Mouse (Mus musculus): ENCODE measurements around the gene Ergic2. TPM values are rescaled to one million over a fixed set of nuclear protein-coding genes. Genes with fewer than 3 reads are reported as not detected.
A peak's percentile ranks its signal among the peaks of the same experiment; 100 is the strongest.

Ergic2 gene
- 209 and 213 TPM in 2 replicates for polyA plus RNA-seq (2014; fragmentation: Nextera tagmentation; extraction: Ambion mirVana)

DNA sequence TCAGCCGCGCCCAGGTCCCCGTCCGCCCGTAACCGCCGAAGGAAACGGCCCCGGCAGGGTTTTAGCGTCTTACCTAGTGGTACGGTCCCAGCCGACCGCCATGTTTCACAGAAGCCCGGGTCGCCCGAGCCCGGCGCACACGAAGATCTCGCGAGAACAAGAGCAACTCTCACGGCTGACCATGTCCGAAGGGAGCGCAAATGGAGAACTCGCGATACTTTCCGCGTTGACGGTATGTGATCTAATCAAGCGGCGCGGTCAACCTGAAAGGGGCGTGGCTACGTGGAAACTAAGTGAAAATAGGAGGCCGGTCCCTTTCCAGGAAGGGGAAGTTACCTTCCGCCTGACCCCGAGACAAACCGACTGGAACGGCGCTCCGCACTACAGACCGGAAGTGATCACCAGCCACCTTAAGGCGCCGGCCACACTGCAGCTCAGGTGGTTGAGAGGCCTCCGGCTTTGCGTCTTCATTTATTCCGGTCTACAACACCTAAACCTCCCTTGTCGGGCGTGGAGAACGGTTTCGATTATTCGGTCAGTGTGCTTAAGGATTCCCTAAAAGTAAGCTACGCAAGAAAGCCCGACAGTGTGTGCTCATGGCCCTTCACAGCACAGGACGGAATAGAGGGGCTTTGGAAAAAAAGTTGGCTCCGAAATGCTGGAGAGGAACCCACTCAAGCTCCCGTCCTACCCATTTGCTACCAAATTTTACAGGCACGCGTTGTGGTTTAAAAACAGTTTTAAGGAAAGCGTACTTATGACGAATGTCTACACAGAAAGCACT, at the start of gene Ergic2:
Gene Ergic2, minus strand, starts transcription at position 478 of the 784 bp plus-strand sequence.
- under 1% methylated on average over 61 of the region's 61 CpGs for WGBS
- Histone ChIP-seq H3K4me1 (ENCODE audit: control insufficient read depth, insufficient read depth, low read length) (peaks cover 18% of the 10 kb centered on the region), H3K27ac (replicated peaks; ENCODE audit: low read depth, low read length) (peak within 1 kb of the TSS; percentile 89), H3K4me3 (replicated peaks; ENCODE audit: low read depth, low read length) (peak within 1 kb of the TSS; percentile 97), H3K27me3 (ENCODE audit: control insufficient read depth, insufficient read depth, low read length) (no peaks in the 10 kb centered on the region), H3K9me3 (ENCODE audit: control insufficient read depth, low read length) (no peaks in the 10 kb centered on the region), H3K36me3 (ENCODE audit: control insufficient read depth, insufficient read depth, low read length) (no peaks in the 10 kb centered on the region), H3K9ac (replicated peaks; ENCODE audit: low read length) (peak within 1 kb of the TSS; percentile 98), H3K4me2 (ENCODE audit: low read length) (peak within 1 kb of the TSS; percentile 81)
- ATAC-seq (ENCODE audit: low FRiP score, low TSS enrichment) (peak; percentile 99), DNase-seq (peak; percentile 100)

- 84% methylated on average over 6 of the region's 6 CpGs for WGBS
- ATAC-seq (ENCODE audit: low FRiP score, low TSS enrichment): peak; percentile 15; the same call in 1 of the 2 replicates
- no peaks in the 10 kb centered on the region for H3K36me3 ChIP-seq (ENCODE audit: control insufficient read depth, insufficient read depth, low read length)
- H3K9ac ChIP-seq (replicated peaks; ENCODE audit: low read length): no peak overlapping the region
- peak overlapping the region; percentile 49 for H3K27ac ChIP-seq (replicated peaks; ENCODE audit: low read depth, low read length)
- H3K4me1 ChIP-seq (ENCODE audit: control insufficient read depth, insufficient read depth, low read length): peaks cover 9% of the 10 kb centered on the region; the same call in 1 of the 2 replicates
- no peak overlapping the region for H3K4me2 ChIP-seq (ENCODE audit: low read length)
- no peak overlapping the region for H3K4me3 ChIP-seq (replicated peaks; ENCODE audit: low read depth, low read length)
- no peak for DNase-seq
- no peaks in the 10 kb centered on the region for H3K27me3 ChIP-seq (ENCODE audit: control insufficient read depth, insufficient read depth, low read length)
- H3K9me3 ChIP-seq (ENCODE audit: control insufficient read depth, low read length): no peaks in the 10 kb centered on the region
Measured at GRCm38 (mm10) chr6:148260729-148261101, 48.5 kb upstream of the Ergic2 start.

- peak; percentile 83 for ATAC-seq (ENCODE audit: low FRiP score, low TSS enrichment)
- no peak overlapping the region for H3K9ac ChIP-seq (replicated peaks; ENCODE audit: low read length)
- H3K36me3 ChIP-seq (ENCODE audit: control insufficient read depth, insufficient read depth, low read length): no peaks in the 10 kb centered on the region
- H3K27me3 ChIP-seq (ENCODE audit: control insufficient read depth, insufficient read depth, low read length): no peaks in the 10 kb centered on the region
- peak overlapping the region; percentile 49 for H3K27ac ChIP-seq (replicated peaks; ENCODE audit: low read depth, low read length)
- H3K4me3 ChIP-seq (replicated peaks; ENCODE audit: low read depth, low read length): no peak overlapping the region
- peaks cover 9% of the 10 kb centered on the region; the same call in 1 of the 2 replicates for H3K4me1 ChIP-seq (ENCODE audit: control insufficient read depth, insufficient read depth, low read length)
- H3K9me3 ChIP-seq (ENCODE audit: control insufficient read depth, low read length): no peaks in the 10 kb centered on the region
- peak; percentile 78 for DNase-seq
- 45% methylated on average over 4 of the region's 4 CpGs for WGBS
- no peak overlapping the region for H3K4me2 ChIP-seq (ENCODE audit: low read length)
Measured at GRCm38 (mm10) chr6:148259979-148260728, 48.0 kb upstream of the Ergic2 start.

- DNase-seq: no peak
- 76% methylated on average over 8 of the region's 8 CpGs for WGBS
- no peak overlapping the region for H3K4me2 ChIP-seq (ENCODE audit: low read length)
- no peaks in the 10 kb centered on the region for H3K27me3 ChIP-seq (ENCODE audit: control insufficient read depth, insufficient read depth, low read length)
- H3K27ac ChIP-seq (replicated peaks; ENCODE audit: low read depth, low read length): no peak overlapping the region
- no peaks in the 10 kb centered on the region for H3K9me3 ChIP-seq (ENCODE audit: control insufficient read depth, low read length)
- H3K4me1 ChIP-seq (ENCODE audit: control insufficient read depth, insufficient read depth, low read length): peaks cover 9% of the 10 kb centered on the region; the same call in 1 of the 2 replicates
- no peak for ATAC-seq (ENCODE audit: low FRiP score, low TSS enrichment)
- H3K36me3 ChIP-seq (ENCODE audit: control insufficient read depth, insufficient read depth, low read length): no peaks in the 10 kb centered on the region
- H3K9ac ChIP-seq (replicated peaks; ENCODE audit: low read length): no peak overlapping the region
- H3K4me3 ChIP-seq (replicated peaks; ENCODE audit: low read depth, low read length): no peak overlapping the region
Measured at GRCm38 (mm10) chr6:148259074-148259473, 46.9 kb upstream of the Ergic2 start.

DNA sequence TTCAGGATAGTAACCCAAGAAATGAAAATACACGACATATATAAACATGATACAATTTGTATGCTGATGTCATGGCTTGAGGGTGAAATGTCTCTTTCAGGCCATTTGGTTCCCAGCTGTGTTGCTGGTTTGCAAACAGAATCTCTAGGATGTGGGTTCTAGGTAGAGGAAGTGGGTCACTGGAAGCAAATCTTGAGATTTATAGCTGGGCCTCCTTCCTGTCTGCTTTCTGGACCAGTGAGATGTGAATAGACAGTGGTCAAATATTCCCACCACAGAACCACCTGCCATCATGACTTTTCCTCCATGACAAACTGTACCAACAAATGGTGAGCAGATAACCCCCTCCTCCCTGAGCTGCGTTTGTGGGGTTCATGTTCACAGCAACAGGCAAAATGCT, 45.6 kb upstream of the Ergic2 start:
- H3K4me2 ChIP-seq (ENCODE audit: low read length): no peak overlapping the region
- WGBS: 90% methylated on average over 2 of the region's 2 CpGs
- no peak overlapping the region for H3K9ac ChIP-seq (replicated peaks; ENCODE audit: low read length)
- no peaks in the 10 kb centered on the region for H3K9me3 ChIP-seq (ENCODE audit: control insufficient read depth, low read length)
- ATAC-seq (ENCODE audit: low FRiP score, low TSS enrichment) (no peak), DNase-seq (no peak)
- no peak overlapping the region for H3K4me3 ChIP-seq (replicated peaks; ENCODE audit: low read depth, low read length)
- no peak overlapping the region for H3K27ac ChIP-seq (replicated peaks; ENCODE audit: low read depth, low read length)
- no peaks in the 10 kb centered on the region for H3K36me3 ChIP-seq (ENCODE audit: control insufficient read depth, insufficient read depth, low read length)
- peaks cover 9% of the 10 kb centered on the region; the same call in 1 of the 2 replicates for H3K4me1 ChIP-seq (ENCODE audit: control insufficient read depth, insufficient read depth, low read length)
- no peaks in the 10 kb centered on the region for H3K27me3 ChIP-seq (ENCODE audit: control insufficient read depth, insufficient read depth, low read length)

DNA sequence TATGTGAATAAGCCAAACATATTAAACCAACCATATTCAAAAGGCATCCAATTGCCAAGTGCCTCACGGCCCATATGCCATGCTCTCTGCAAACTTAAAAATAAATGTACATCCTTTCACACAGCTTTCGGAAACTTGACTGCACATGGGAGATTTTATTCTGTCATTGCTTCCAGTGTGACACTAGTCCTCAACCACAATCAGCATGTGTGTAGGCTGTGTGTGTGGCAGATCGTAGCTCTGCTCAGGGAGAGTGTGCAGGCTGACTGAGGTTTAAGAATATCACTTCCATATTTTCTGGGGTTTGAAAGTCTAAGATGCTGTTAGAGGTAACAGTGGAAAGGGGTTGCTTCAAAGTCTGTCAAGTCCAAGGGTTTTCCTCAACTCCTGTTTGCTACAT, 43.9 kb upstream of the Ergic2 start:
- DNase-seq: no peak
- 91% methylated on average over 3 of the region's 3 CpGs for WGBS
- Histone ChIP-seq H3K4me1 (ENCODE audit: control insufficient read depth, insufficient read depth, low read length) (peaks cover 9% of the 10 kb centered on the region; the same call in 1 of the 2 replicates), H3K27me3 (ENCODE audit: control insufficient read depth, insufficient read depth, low read length) (no peaks in the 10 kb centered on the region), H3K9ac (replicated peaks; ENCODE audit: low read length) (no peak overlapping the region), H3K4me3 (replicated peaks; ENCODE audit: low read depth, low read length) (no peak overlapping the region), H3K27ac (replicated peaks; ENCODE audit: low read depth, low read length) (no peak overlapping the region), H3K4me2 (ENCODE audit: low read length) (no peak overlapping the region), H3K36me3 (ENCODE audit: control insufficient read depth, insufficient read depth, low read length) (no peaks in the 10 kb centered on the region), H3K9me3 (ENCODE audit: control insufficient read depth, low read length) (no peaks in the 10 kb centered on the region)
- ATAC-seq (ENCODE audit: low FRiP score, low TSS enrichment): no peak

DNA sequence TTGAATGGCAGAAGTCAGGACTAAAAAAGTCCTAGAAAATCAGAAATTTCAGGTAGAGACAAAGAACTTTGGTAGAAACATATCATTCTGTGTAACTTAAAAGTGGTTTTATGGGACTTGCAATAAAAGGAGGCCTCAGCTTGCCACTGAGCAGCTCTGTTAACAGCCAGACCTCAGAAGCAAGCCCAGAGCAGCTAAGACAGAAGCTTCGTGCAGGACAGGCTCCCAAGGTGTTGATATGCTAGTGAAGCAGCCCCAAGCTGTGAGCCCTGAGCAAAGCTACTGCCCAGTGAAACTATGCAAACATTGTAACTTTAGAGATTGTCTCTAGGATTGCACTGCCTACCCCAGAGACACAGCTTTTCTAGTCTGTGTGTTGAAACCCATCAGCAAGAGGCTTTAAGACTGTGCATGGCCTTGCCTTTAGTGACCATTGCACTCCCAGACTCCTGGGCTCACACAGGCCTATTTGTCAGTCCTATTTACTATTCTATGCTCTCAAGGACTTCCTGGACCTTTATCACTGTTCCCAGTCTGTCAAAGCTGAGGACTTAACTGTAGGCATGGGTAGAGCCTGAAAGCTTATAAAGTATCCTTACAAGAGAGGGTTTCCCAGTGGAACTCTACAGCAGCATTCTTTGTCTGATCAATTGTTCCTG, 43.4 kb upstream of the Ergic2 start:
- Histone ChIP-seq H3K9me3 (ENCODE audit: control insufficient read depth, low read length) (no peaks in the 10 kb centered on the region), H3K4me2 (ENCODE audit: low read length) (no peak overlapping the region), H3K36me3 (ENCODE audit: control insufficient read depth, insufficient read depth, low read length) (no peaks in the 10 kb centered on the region), H3K9ac (replicated peaks; ENCODE audit: low read length) (no peak overlapping the region), H3K27ac (replicated peaks; ENCODE audit: low read depth, low read length) (no peak overlapping the region), H3K4me1 (ENCODE audit: control insufficient read depth, insufficient read depth, low read length) (peaks cover 5% of the 10 kb centered on the region; the same call in 1 of the 2 replicates), H3K4me3 (replicated peaks; ENCODE audit: low read depth, low read length) (no peak overlapping the region), H3K27me3 (ENCODE audit: control insufficient read depth, insufficient read depth, low read length) (no peaks in the 10 kb centered on the region)
- DNase-seq (no peak), ATAC-seq (ENCODE audit: low FRiP score, low TSS enrichment) (no peak)
- WGBS: 56% methylated on average over 1 of the region's 1 CpGs

- no peak overlapping the region for H3K4me3 ChIP-seq (replicated peaks; ENCODE audit: low read depth, low read length)
- no peaks in the 10 kb centered on the region for H3K9me3 ChIP-seq (ENCODE audit: control insufficient read depth, low read length)
- H3K9ac ChIP-seq (replicated peaks; ENCODE audit: low read length): no peak overlapping the region
- DNase-seq: no peak
- no peaks in the 10 kb centered on the region for H3K27me3 ChIP-seq (ENCODE audit: control insufficient read depth, insufficient read depth, low read length)
- no peaks in the 10 kb centered on the region for H3K36me3 ChIP-seq (ENCODE audit: control insufficient read depth, insufficient read depth, low read length)
- WGBS: 90% methylated on average over 3 of the region's 3 CpGs
- H3K27ac ChIP-seq (replicated peaks; ENCODE audit: low read depth, low read length): no peak overlapping the region
- H3K4me1 ChIP-seq (ENCODE audit: control insufficient read depth, insufficient read depth, low read length): no peaks in the 10 kb centered on the region
- H3K4me2 ChIP-seq (ENCODE audit: low read length): no peak overlapping the region
- no peak for ATAC-seq (ENCODE audit: low FRiP score, low TSS enrichment)
Measured at GRCm38 (mm10) chr6:148249221-148249620, 37.0 kb upstream of the Ergic2 start.

All from midbrain, embryonic 14.5 days (tissue).